Mouse (Mus musculus) thymus, adult 2 months (tissue): Measurements from ENCODE around the gene Vmp1.

Experiments used
- CTCF ChIP-seq: fragments of 200-500 bp; IDR thresholded peaks from 2 replicates; pipeline ENCODE4 v1.5.1; 2012; ENCODE audit warnings: mild to moderate bottlenecking, control low read depth, low read length, moderate library complexity, borderline replicate concordance; ENCODE audit not compliant: control insufficient read depth, poor library complexity, insufficient read depth; ENCODE audit errors: extremely low read depth
- POLR2A ChIP-seq: fragments of 200-500 bp; IDR thresholded peaks from 2 replicates; pipeline ENCODE4 v1.6.1; 2012; ENCODE audit warnings: mild to moderate bottlenecking, low read length, control low read depth, moderate library complexity; ENCODE audit not compliant: control insufficient read depth, poor library complexity, insufficient read depth; ENCODE audit errors: extremely low read depth

- no peak for TF ChIP-seq CTCF
- TF ChIP-seq POLR2A, result no peak
Measured at GRCm38 (mm10) chr11:86583990-86584897, 99.4 kb downstream of the Vmp1 start.
